Mouse (Mus musculus): ENCODE data around the gene Prdm9. TPM values are rescaled to one million over a fixed set of nuclear protein-coding genes. Genes with fewer than 3 reads are reported as not detected.
A peak's percentile ranks its signal among the peaks of the same experiment; 100 is the strongest.

The Prdm9 gene
- polyA plus RNA-seq, 1 experiment: 12.5 TPM

DNA sequence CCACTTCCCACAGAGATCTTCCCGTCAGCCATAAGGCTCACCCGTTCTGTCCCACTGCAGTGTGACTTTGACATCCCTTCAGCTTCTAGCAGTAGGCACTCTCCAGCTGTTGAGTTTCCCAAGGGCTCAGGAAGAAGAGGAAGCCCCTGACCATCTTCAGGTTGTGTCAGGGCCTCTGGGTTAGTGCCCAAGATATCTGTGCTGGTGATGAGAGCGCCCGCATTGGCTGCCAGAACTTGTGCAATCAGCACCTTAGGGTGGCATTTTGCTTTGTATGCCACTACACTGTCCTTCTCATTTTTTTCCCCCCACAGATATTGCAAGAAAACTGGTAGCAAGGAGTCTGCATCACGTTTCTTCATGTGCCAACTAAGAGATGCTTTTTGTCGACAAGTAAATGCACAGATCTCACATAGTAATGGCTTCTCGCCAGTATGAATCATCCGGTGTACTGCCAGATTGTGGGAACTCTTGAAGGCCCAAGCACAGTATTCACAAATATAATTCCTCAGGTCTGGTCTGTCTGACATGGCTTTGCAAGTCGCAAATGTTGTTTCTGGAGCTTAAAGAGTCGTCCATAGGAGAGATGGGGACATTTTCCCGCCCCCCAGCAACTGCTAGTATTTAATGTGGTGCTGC, 28.9 kb downstream of the Prdm9 start:
- no peak for TF ChIP-seq POLR2A (IDR thresholded peaks at IDR 0.05; ENCODE audit: borderline replicate concordance, low read depth, low read length)
- TF ChIP-seq CTCF (IDR thresholded peaks at IDR 0.05; ENCODE audit: low read depth, low read length): no peak
- Histone ChIP-seq H3K4me3 (ENCODE audit: insufficient read depth, low read length) (peak overlapping the region; percentile 50), H3K4me1 (ENCODE audit: control insufficient read depth, insufficient read depth, low read length) (peaks cover 7% of the 10 kb centered on the region), H3K27ac (ENCODE audit: insufficient read depth, low read depth, low read length) (no peak overlapping the region)

DNA sequence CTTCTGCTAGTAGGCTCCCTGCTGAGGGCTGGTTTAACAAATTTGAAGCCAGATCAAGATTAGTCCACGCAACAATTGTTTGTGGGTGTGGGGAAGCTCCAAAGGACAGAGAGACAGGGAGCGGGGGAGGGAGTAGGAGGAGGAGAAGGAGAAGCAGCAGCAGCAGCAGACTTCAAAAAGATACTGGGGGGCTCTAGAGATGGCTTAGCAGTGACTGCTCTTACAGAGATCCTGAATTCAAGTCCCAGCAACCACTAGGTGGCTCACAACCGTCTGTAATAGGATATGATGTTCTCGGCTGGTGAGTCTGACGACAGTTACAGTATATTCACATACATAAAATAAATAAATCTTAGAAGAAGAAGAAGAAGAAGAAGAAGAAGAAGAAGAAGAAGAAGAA, 34.0 kb downstream of the Prdm9 start:
- Histone ChIP-seq H3K27ac (ENCODE audit: insufficient read depth, low read depth, low read length) (no peak overlapping the region), H3K4me1 (ENCODE audit: control insufficient read depth, insufficient read depth, low read length) (peaks cover 14% of the 10 kb centered on the region), H3K4me3 (ENCODE audit: insufficient read depth, low read length) (no peak overlapping the region)
- TF ChIP-seq CTCF (IDR thresholded peaks at IDR 0.05; ENCODE audit: low read depth, low read length) (peak; percentile 39; the same call in 1 of the 2 replicates), POLR2A (IDR thresholded peaks at IDR 0.05; ENCODE audit: borderline replicate concordance, low read depth, low read length) (no peak)

DNA sequence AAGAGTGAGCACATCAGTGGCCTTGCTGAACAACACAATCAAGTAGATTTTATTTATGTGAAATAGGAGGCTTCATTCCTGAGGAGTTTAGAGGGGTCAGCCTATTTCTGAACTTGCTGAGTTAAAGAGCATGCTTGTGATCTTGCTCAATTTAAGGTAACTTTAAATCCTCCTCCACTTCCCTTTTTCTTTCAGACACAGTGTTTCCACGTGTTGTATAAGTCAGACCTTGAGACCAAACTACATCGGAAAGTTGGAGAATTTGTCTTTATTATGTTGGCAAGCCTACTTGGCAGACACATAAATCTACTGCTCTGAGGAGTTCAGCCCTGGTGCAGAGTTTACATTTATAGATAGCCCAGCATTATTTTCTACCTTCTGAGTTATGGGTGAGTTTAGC, 35.3 kb downstream of the Prdm9 start:
- Histone ChIP-seq H3K4me3 (ENCODE audit: insufficient read depth, low read length) (no peak overlapping the region), H3K27ac (ENCODE audit: insufficient read depth, low read depth, low read length) (no peak overlapping the region), H3K4me1 (ENCODE audit: control insufficient read depth, insufficient read depth, low read length) (peaks cover 20% of the 10 kb centered on the region)
- TF ChIP-seq CTCF (IDR thresholded peaks at IDR 0.05; ENCODE audit: low read depth, low read length) (no peak), POLR2A (IDR thresholded peaks at IDR 0.05; ENCODE audit: borderline replicate concordance, low read depth, low read length) (no peak)

DNA sequence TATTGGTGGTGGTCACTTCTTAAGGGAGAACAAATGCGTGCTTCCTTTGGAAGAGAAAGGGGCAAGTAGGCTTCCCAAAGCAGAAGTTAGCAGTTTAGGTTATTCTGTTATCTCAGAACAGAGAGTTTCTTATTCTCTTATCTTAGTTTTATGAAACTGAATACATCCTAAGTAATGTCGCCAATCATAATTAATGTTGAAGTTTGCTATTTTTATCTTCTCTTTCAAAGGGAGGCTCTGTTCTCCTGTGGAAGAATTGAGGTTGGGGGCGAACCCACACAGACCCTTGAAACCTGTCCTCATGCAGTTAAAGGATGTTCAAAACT, 36.4 kb downstream of the Prdm9 start:
- H3K27ac ChIP-seq (ENCODE audit: insufficient read depth, low read depth, low read length): peak overlapping the region; percentile 72; the same call in 1 of the 2 replicates

DNA sequence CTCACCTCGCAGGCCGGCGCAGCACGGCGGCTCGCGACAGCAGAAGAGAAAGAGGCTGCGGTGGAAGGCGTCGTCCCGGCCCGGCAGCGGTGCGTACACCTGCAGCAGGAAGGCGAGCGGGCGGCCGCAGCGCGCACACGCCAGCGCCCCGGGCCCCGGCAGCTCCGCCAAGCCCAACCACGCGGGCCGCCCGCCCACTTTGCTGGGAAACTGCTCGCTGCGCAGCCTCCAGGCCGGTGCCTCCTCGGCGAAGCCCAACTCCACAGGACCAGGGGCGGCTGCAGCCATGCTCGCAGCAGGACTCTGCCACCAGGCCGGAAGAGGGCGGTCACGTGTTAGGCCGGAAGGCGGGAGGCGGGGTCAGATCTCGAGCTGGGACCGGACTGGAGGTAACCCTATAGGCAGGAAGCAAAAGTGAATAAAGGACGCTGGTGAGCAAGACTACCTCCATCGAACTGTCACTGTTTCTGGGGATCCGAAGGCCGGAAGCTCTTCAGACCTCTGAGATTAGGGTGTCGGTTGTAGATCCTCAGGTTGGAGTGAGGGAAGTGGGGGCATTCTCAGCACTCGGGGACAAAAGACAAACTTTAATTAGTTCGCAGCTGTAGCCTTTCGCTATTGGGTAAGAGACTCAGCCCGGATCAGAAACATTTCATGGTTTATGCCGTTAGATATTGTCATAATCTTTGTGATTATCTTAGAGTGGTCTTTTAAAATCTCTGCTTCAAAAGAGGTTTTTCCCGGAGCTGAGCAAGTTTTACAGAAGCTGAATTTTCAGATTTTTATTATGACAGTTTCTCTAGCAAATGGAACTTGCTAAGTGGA, 37.0 kb downstream of the Prdm9 start, which contains the start of gene Pdcd2:
Gene Pdcd2, minus strand, starts transcription at position 316 of the 825 bp plus-strand sequence.
- Histone ChIP-seq H3K4me1 (ENCODE audit: control insufficient read depth, insufficient read depth, low read length) (peaks cover 20% of the 10 kb centered on the region), H3K4me3 (ENCODE audit: insufficient read depth, low read length) (peak within 1 kb of the TSS; percentile 95), H3K27ac (ENCODE audit: insufficient read depth, low read depth, low read length) (peak within 1 kb of the TSS; percentile 72)
- no peak for TF ChIP-seq CTCF (IDR thresholded peaks at IDR 0.05; ENCODE audit: low read depth, low read length)
- TF ChIP-seq POLR2A (IDR thresholded peaks at IDR 0.05; ENCODE audit: borderline replicate concordance, low read depth, low read length): peak; percentile 42; the same call in 1 of the 2 replicates

More for the DNA sequence above, 36.4 kb downstream of the Prdm9 start:
- peaks cover 20% of the 10 kb centered on the region for H3K4me1 ChIP-seq (ENCODE audit: control insufficient read depth, insufficient read depth, low read length)
- H3K4me3 ChIP-seq (ENCODE audit: insufficient read depth, low read length): peak overlapping the region; percentile 95
- no peak for TF ChIP-seq CTCF (IDR thresholded peaks at IDR 0.05; ENCODE audit: low read depth, low read length)
- no peak for TF ChIP-seq POLR2A (IDR thresholded peaks at IDR 0.05; ENCODE audit: borderline replicate concordance, low read depth, low read length)

DNA sequence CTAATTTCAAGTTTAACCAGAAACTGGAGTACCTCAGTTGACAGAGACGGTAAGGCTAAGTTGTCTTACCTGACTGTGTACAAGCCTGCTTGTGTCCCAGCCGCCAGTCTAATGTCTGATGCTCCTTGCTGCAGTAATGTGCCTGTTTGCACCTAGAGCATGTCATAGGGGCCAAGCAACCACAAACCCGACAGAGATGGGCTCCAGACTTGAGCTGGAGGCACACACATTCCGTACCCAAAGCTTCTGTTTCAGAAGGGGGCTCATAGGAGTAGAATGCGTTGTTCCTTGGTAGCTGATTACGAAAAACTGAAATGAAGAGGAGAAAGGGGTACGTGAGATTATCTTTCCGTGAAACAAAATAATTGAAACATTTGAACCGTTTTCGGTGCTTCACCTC, 37.9 kb downstream of the Prdm9 start:
- no peak for TF ChIP-seq CTCF (IDR thresholded peaks at IDR 0.05; ENCODE audit: low read depth, low read length)
- no peak for TF ChIP-seq POLR2A (IDR thresholded peaks at IDR 0.05; ENCODE audit: borderline replicate concordance, low read depth, low read length)
- Histone ChIP-seq H3K27ac (ENCODE audit: insufficient read depth, low read depth, low read length) (peak overlapping the region; percentile 52; the same call in 1 of the 2 replicates), H3K4me3 (ENCODE audit: insufficient read depth, low read length) (peak overlapping the region; percentile 95), H3K4me1 (ENCODE audit: control insufficient read depth, insufficient read depth, low read length) (peaks cover 20% of the 10 kb centered on the region)

DNA sequence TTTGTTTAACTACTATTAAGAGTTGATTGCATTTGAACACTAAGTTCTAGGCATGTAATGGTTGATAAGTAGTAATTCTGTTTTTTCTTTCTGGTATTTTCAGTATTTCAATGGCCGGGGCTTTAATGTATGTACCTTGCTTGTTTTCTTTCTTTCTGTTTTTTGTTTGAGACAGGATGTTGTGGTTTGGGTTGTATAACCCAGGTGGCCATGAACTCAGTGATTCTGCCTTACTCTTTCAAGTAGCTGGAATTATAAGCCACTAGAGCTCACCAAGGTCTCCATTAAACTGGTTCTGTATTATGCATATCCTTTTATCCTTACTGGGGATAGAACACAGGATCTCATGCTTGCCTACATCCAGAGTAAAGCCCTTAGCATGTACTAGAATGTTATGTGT, 45.4 kb downstream of the Prdm9 start:
- no peak for TF ChIP-seq POLR2A (IDR thresholded peaks at IDR 0.05; ENCODE audit: borderline replicate concordance, low read depth, low read length)
- TF ChIP-seq CTCF (IDR thresholded peaks at IDR 0.05; ENCODE audit: low read depth, low read length): no peak
- Histone ChIP-seq H3K4me1 (ENCODE audit: control insufficient read depth, insufficient read depth, low read length) (no peaks in the 10 kb centered on the region), H3K4me3 (ENCODE audit: insufficient read depth, low read length) (no peak overlapping the region), H3K27ac (ENCODE audit: insufficient read depth, low read depth, low read length) (no peak overlapping the region)

DNA sequence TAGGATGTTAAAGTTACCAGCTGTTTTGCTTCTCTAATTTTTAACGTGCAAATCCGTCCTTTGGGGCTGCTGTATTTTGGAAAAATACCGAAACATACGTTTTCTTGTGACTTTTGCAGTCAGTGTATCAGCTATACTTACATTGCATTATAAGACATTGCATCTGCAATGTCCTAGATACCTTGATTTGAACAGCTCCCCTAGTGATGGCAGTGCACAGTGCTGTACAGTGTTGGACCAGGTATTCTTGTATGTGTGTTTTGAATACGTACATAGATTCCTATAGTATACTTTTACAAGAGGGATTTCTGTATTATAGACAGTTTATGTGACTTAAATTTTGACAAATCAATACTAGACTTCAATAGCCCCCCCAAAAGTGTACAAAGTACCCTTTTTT, 46.0 kb downstream of the Prdm9 start:
- no peak overlapping the region for H3K27ac ChIP-seq (ENCODE audit: insufficient read depth, low read depth, low read length)
- no peak overlapping the region for H3K4me3 ChIP-seq (ENCODE audit: insufficient read depth, low read length)
- no peaks in the 10 kb centered on the region for H3K4me1 ChIP-seq (ENCODE audit: control insufficient read depth, insufficient read depth, low read length)
- TF ChIP-seq CTCF (IDR thresholded peaks at IDR 0.05; ENCODE audit: low read depth, low read length): no peak
- TF ChIP-seq POLR2A (IDR thresholded peaks at IDR 0.05; ENCODE audit: borderline replicate concordance, low read depth, low read length): no peak

DNA sequence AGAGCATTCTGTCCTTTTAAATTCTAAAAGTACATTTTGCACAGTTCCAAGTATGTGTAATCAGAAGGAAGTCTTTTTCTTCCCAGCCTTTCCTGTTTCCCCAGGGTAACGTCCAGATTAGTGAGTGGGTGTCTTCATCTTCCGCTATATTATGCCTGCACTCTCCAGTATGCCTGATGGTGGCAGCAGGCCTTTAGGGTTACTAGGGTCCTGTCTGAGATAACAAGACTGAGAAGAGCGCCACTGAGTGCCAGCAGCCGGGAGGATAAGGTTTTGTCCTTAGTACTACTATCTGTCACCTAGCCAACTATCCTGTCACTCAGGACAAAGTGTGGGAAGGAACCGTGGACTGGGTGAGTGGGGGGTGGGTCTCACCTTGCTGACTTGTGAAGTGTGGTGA, 46.4 kb downstream of the Prdm9 start:
- no peak for TF ChIP-seq CTCF (IDR thresholded peaks at IDR 0.05; ENCODE audit: low read depth, low read length)
- no peak for TF ChIP-seq POLR2A (IDR thresholded peaks at IDR 0.05; ENCODE audit: borderline replicate concordance, low read depth, low read length)
- Histone ChIP-seq H3K27ac (ENCODE audit: insufficient read depth, low read depth, low read length) (no peak overlapping the region), H3K4me1 (ENCODE audit: control insufficient read depth, insufficient read depth, low read length) (no peaks in the 10 kb centered on the region), H3K4me3 (ENCODE audit: insufficient read depth, low read length) (no peak overlapping the region)

DNA sequence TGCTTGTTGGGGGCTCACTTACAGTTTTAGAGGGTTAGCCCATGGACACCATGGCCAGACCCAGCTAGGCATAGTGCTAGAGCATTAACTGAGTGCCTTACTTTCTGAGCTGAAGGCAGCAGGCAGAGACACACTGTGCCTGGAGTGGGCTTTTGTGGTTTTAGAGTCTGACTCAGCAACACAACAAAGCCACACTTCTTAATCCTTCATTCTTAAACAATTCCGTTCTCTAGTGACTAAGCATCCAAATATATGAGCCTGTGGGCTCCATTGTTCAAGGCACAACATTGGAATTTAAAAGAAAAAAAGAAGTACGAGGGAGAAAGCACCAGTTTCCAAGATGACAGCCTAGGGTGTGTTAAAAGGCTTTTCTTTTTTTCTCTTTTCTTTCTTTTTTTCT, 53.5 kb downstream of the Prdm9 start:
- TF ChIP-seq CTCF (IDR thresholded peaks at IDR 0.05; ENCODE audit: low read depth, low read length) (no peak), POLR2A (IDR thresholded peaks at IDR 0.05; ENCODE audit: borderline replicate concordance, low read depth, low read length) (no peak)
- H3K27ac ChIP-seq (ENCODE audit: insufficient read depth, low read depth, low read length): no peak overlapping the region
- H3K4me1 ChIP-seq (ENCODE audit: control insufficient read depth, insufficient read depth, low read length): no peaks in the 10 kb centered on the region
- no peak overlapping the region for H3K4me3 ChIP-seq (ENCODE audit: insufficient read depth, low read length)

All from bone marrow macrophage, adult 2 months (primary cell).